Mouse (Mus musculus) MEL (cell line): ENCODE measurements at regions not wholly inside any gene's neighbourhood (a gene's known extent, or its start where the extent isn't known, plus 50 kb on each side); places are given as distances from the start of the nearest gene placed in this dataset.

ENCODE experiments used
- E2F4 ChIP-seq: IDR thresholded peaks from 2 replicates; pipeline ENCODE4 v1.6.1; 2011; ENCODE audit warnings: low read depth, low read length, improper control_type of control experiment, borderline replicate concordance
- HCFC1 ChIP-seq: IDR thresholded peaks from 2 replicates; pipeline ENCODE4 v1.6.1; 2012; ENCODE audit warnings: low read depth, mild to moderate bottlenecking, inconsistent platforms, low read length, improper control_type of control experiment, moderate library complexity
- POLR2A ChIP-seq, 2 experiments: IDR thresholded peaks; 2 replicates each; pipeline ENCODE4 v1.6.1; 2011 to 2012; ENCODE audit warnings: low read length in 2 of 2, mild to moderate bottlenecking in 2 of 2, control low read depth in 1 of 2, improper control_type of control experiment in 1 of 2, low read depth in 1 of 2, moderate library complexity in 1 of 2; ENCODE audit not compliant: control insufficient read depth in 1 of 2, insufficient read depth in 1 of 2, poor library complexity in 1 of 2
- POLR2AphosphoS2 ChIP-seq: IDR thresholded peaks from 2 replicates; pipeline ENCODE4 v1.6.1; 2011; ENCODE audit warnings: low read length, improper control_type of control experiment

DNA sequence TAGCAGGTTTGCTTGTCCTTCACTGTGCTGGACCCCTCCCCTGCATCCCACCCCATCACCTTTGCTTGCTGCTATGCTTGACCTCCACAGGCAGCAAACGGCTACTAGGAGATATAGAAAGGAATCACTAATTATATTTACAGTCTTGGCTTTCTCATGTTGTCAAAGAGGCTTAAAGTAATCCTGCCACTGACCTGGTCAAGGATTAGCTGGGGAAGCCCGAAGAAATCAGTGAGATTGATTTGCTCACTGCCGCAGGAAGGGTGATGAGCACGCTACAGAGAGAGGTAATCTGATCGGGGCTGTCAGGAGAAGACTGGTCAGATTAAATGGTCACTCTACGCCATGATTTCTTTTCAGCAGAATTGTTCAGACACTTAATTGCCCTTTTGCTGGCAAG, 157.4 kb upstream of the Wdfy3 start:
- no peak for TF ChIP-seq E2F4
- TF ChIP-seq HCFC1 = no peak
- no peak for TF ChIP-seq POLR2AphosphoS2
- TF ChIP-seq POLR2A (IDR thresholded peaks at IDR 0.05; ENCODE audit: control insufficient read depth in 1 of 2, insufficient read depth in 1 of 2, low read depth in 1 of 2, low read length in 2 of 2, poor library complexity in 1 of 2) = no peak
